Mouse (Mus musculus) stomach, postnatal 0 days (tissue): Measurements from ENCODE around the gene Ppp2r5c. TPM values are rescaled to one million over a fixed set of nuclear protein-coding genes. Genes with fewer than 3 reads are reported as not detected.
A peak's percentile ranks its signal among the peaks of the same experiment; 100 is the strongest.

Experiments used
- ATAC-seq: fragments of 200-750 bp; cut with Nextera tagmentation; 2 replicates; pipeline ENCODE4 v1.8.0; 2017; ENCODE audit not compliant: low FRiP score, low TSS enrichment
- DNase-seq: peaks from one replicate; pipeline ENCODE4 v3.0.0-alpha.2; 2016; ENCODE audit warnings: low spot score
- H3K27ac ChIP-seq: fragments of 300-500 bp; sonication (generic); replicated peaks from 2 replicates; pipeline ENCODE4 v1.5.1; 2014; ENCODE audit warnings: mild to moderate bottlenecking, control low read depth
- H3K27me3 ChIP-seq: fragments of 300-500 bp; sonication (generic); 2 replicates; pipeline ENCODE4 v1.6.1; 2014; ENCODE audit warnings: low read length; ENCODE audit not compliant: control insufficient read depth, insufficient read depth
- H3K36me3 ChIP-seq: fragments of 300-500 bp; sonication (generic); 2 replicates; pipeline ENCODE4 v1.6.1; 2014; ENCODE audit warnings: low read length, mixed read lengths; ENCODE audit not compliant: control insufficient read depth, insufficient read depth
- H3K4me1 ChIP-seq: fragments of 300-500 bp; sonication (generic); replicated peaks from 2 replicates; pipeline ENCODE4 v1.6.1; 2014; ENCODE audit warnings: antibody characterized with exemption; ENCODE audit not compliant: control insufficient read depth, insufficient read depth
- H3K4me2 ChIP-seq: fragments of 300-500 bp; sonication (generic); replicated peaks from 2 replicates; pipeline ENCODE4 v1.6.1; 2014; ENCODE audit warnings: low read depth, mild to moderate bottlenecking, control low read depth, moderate library complexity
- H3K4me3 ChIP-seq: fragments of 300-500 bp; sonication (generic); 2 replicates; pipeline ENCODE4 v1.5.1; 2014; ENCODE audit warnings: low read depth, low read length, control low read depth
- H3K9ac ChIP-seq: fragments of 300-500 bp; sonication (generic); 2 replicates; pipeline ENCODE4 v1.6.1; 2014; ENCODE audit warnings: mild to moderate bottlenecking, low read length, control low read depth, mixed read lengths
- H3K9me3 ChIP-seq: fragments of 300-500 bp; sonication (generic); 2 replicates; pipeline ENCODE4 v1.6.1; 2016; ENCODE audit warnings: low read length; ENCODE audit not compliant: control insufficient read depth
- CTCF ChIP-seq: IDR thresholded peaks from 2 replicates; pipeline ENCODE4 v1.5.1; 2016; ENCODE audit warnings: antibody characterized with exemption, low read depth, mild to moderate bottlenecking, moderate library complexity
- EP300 ChIP-seq: optimal IDR thresholded peaks from 2 replicates; pipeline ENCODE3; 2016; ENCODE audit warnings: antibody characterized with exemption
- WGBS: fragments of 180-500 bp; shearing (Covaris S2); extraction: QIAGEN DNeasy Blood & Tissue Kit; methylation state at CpG from one replicate; pipeline ENCODE4 v1.1.7; 2014; 5-methylcytosine and 5-hydroxymethylcytosine counted together
- polyA plus RNA-seq: library from polyadenylated mRNA; unstranded; fragments of >200 nt; fragmentation: Nextera tagmentation; extraction: Ambion mirVana; gene quantifications from 2 replicates; pipeline ENCODE4 v1.2.1, GENCODE M21; 2015

Gene Ppp2r5c
- polyA plus RNA-seq, 1 experiment from 2014 or later: 113 TPM

DNA sequence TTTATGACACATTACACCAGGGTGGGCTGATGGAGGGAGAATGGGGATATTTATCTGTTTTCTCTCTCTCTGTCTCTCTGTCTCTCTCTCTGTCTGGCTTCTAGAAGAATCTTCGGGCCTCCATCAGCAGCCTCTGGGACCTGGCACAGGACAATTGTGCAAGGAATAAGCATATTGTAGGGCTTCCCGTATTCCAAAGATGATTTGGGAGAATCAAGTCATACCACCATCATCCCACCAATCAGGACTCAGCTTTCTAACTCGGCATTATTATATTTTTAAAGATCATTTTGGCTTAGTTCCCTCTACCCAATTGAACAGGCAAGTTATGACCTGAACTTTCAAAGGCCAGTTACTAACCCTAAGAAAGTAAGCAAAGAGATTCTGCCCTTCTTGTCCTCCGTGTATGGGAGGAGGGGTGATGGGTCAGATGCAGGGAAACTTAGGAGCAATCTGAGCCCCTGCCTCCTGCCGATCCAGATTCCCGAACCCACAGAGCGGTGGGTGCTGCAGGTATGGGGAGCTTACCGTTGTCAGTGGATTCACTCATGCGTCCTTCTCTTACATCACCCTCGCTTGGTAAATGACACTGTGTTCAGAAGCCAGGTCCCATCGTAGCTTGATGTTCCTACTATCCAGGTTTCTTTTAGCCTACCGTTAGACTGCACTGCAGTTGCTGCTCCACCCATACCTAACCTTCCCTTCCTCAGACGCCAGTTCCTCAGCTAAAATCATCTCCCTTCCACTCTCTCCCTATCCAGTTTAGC lies 153.5 kb downstream of the Ppp2r5c start:
- ATAC-seq (no peak), DNase-seq (no peak)
- Histone ChIP-seq H3K9me3 (no peaks in the 10 kb centered on the region), H3K27me3 (no peaks in the 10 kb centered on the region), H3K4me2 (peak overlapping the region; percentile 80), H3K9ac (peak overlapping the region; percentile 38), H3K27ac (no peak overlapping the region), H3K4me3 (peak overlapping the region; percentile 97), H3K36me3 (no peaks in the 10 kb centered on the region), H3K4me1 (peaks cover 3% of the 10 kb centered on the region; the same call in 1 of the 2 replicates)
- TF ChIP-seq CTCF (no peak), EP300 (no peak)
- 54% methylated on average over 13 of the region's 13 CpGs for WGBS

DNA sequence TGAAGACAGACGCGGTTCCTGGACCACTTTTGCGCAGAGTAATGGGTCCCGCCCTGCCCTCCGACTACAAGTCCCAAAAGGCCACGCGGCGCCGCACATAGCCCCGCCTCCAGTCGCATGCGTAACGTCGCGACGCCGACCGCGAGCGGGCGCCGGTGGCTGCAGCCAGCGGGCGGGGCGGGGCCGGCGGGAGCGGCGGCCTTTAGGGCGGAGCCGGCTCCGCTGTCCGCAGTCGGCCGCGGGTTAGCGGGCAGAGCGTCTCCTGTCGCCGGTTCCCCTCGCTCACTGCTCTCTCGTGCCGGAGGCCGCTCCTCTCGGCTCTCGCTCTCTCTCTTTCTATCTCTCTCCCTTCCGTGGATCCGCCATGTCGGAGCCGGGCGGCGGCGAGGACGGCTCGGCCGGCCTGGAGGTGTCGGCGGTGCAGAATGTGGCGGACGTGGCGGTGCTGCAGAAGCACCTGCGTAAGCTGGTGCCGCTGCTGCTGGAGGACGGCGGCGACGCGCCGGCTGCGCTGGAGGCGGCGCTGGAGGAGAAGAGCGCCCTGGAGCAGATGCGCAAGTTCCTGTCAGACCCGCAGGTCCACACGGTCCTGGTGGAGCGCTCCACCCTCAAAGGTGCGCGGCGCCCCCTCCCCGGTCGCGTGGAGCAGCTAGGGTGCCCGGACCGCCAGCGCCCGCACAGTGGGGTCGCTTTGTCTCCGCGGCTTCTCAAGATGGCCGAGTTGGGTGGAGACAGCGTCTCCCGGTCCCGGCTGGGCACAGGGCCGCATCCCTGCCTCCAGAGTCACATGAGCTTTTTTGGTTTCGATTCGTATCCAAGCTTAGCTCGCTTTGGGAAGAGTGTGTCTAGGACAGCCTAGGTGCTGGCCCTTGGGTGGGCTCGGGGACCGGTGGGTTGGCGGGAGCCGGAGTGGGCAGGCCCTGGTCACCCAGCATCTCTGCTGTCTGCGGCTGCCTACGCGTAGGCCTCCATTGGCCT lies 154.6 kb downstream of the Ppp2r5c start, which contains the start of gene Dync1h1:
Gene Dync1h1, plus strand, starts transcription at position 212 of the 978 bp plus-strand sequence.
- H3K9ac ChIP-seq: peak within 1 kb of the TSS; percentile 86
- peak within 1 kb of the TSS; percentile 80 for H3K4me2 ChIP-seq
- whole genome bisulfite sequencing: under 1% methylated on average over 96 of the region's 105 CpGs
- peak within 1 kb of the TSS; percentile 96 for H3K27ac ChIP-seq
- H3K9me3 ChIP-seq: no peaks in the 10 kb centered on the region
- no peaks in the 10 kb centered on the region for H3K36me3 ChIP-seq
- TF ChIP-seq EP300 (no peak), CTCF (no peak; the same call in 1 of the 2 replicates)
- H3K4me3 ChIP-seq: peak within 1 kb of the TSS; percentile 97
- ATAC-seq (peak; percentile 90), DNase-seq (peak; percentile 94)
- no peaks in the 10 kb centered on the region for H3K27me3 ChIP-seq
- H3K4me1 ChIP-seq: peaks cover 3% of the 10 kb centered on the region; the same call in 1 of the 2 replicates

DNA sequence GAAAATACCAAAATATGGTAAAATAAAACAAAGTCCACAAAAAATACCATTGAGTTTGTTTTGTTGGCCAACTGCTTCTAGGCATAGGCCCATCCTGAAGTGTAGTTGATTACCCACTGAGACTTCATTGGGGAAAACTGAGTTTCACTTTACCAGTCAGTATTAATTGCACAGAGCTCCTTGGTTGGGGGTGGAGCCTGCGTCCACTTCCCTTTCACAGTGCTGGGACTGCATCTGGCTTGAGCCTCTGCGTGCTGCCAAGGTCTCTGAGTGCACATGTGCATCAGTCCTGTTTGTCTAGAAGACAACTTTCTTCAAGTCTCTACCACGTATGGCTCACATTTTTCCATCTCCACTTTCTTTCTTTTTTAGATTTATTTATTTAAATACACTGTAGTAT lies 159.2 kb downstream of the Ppp2r5c start:
- DNase-seq (no peak), ATAC-seq (no peak)
- H3K36me3 ChIP-seq: no peaks in the 10 kb centered on the region
- 74% methylated on average over 3 of the region's 3 CpGs for WGBS
- H3K9ac ChIP-seq: no peak overlapping the region
- H3K27me3 ChIP-seq: no peaks in the 10 kb centered on the region
- H3K4me3 ChIP-seq: no peak overlapping the region
- no peaks in the 10 kb centered on the region for H3K9me3 ChIP-seq
- TF ChIP-seq CTCF (no peak), EP300 (no peak)
- no peak overlapping the region for H3K4me2 ChIP-seq
- H3K4me1 ChIP-seq: no peaks in the 10 kb centered on the region; the same call in 1 of the 2 replicates
- H3K27ac ChIP-seq: no peak overlapping the region

DNA sequence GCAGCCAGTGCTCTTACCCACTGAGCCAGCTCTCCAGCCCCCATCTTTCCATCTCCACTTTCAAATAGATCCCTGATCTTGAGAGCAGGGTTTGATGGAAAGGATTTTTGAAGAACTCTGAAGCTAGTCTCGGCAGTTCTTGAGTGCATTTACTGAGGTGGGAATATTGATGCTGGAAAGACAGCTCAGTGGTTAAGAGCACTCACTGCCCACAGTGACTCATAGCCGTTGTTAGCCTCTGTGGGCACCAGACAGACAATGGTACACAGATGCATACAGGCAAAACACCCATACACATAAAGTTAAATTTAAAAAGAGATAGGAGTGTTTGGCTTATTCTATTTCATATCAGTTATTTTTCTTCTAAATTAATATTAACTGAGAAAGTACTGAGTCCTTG lies 159.8 kb downstream of the Ppp2r5c start:
- H3K36me3 ChIP-seq: no peaks in the 10 kb centered on the region
- DNase-seq: no peak
- no peak for ATAC-seq
- TF ChIP-seq EP300 (no peak), CTCF (no peak)
- no peaks in the 10 kb centered on the region; the same call in 1 of the 2 replicates for H3K4me1 ChIP-seq
- no peaks in the 10 kb centered on the region for H3K9me3 ChIP-seq
- no peaks in the 10 kb centered on the region for H3K27me3 ChIP-seq
- H3K9ac ChIP-seq: no peak overlapping the region
- no peak overlapping the region for H3K27ac ChIP-seq
- no peak overlapping the region for H3K4me3 ChIP-seq
- no peak overlapping the region for H3K4me2 ChIP-seq
- WGBS: 75% methylated on average over 2 of the region's 2 CpGs

DNA sequence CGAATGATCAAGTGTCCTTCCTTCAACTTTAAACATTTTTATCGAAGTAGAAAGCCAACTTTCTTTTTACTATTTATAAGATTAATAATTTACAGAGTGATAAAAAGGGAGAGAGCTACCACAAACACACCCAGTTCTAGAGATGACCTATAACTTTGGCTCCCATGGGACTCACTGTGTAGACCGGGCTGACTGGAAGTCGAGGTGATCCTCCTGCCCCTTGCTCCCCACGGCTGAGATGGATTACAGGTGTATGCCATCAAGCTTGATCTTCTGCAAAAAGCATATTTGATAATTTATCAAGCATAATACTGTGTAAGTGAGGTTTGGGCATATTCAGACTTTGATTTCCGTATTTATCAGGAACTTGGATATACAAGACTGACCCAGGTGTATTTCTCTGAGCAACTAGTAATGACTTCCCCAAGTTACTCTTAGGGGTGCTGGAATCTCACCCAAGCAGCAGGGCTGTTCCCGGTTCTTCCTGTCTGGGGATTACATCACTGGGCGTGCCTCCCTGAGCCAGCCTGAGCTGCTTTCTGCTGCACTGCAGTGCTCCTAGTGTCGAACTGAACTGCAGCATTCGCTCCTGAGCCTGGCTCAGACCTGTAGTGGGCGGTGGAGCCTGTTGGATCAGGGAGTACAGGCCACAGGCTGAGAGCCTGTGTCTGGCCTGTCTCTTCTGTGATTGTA lies 161.7 kb downstream of the Ppp2r5c start:
- Histone ChIP-seq H3K27ac (peak overlapping the region; percentile 81), H3K27me3 (no peaks in the 10 kb centered on the region), H3K4me3 (no peak overlapping the region), H3K4me2 (peak overlapping the region; percentile 29; the same call in 1 of the 2 replicates), H3K9me3 (no peaks in the 10 kb centered on the region), H3K9ac (0 out of 2 replicates have a peak overlapping the region, but pooled peaks have one; percentile 18), H3K4me1 (no peaks in the 10 kb centered on the region; the same call in 1 of the 2 replicates), H3K36me3 (0 out of 2 replicates have a peak, but pooled peaks cover 3% of the 10 kb centered on the region)
- DNase-seq (peak; percentile 89), ATAC-seq (peak; percentile 97)
- TF ChIP-seq EP300 (no peak), CTCF (peak; percentile 72)
- 31% methylated on average over 11 of the region's 11 CpGs for WGBS
